ENCODE assay signal across 30 mouse cellular contexts in genomic region chr12:111018068-111018467, GRCm38 (mm10).
"Had no signal": no experiment of that assay in that cellular context is flagged by ENCODE, and none has a peak within 500 bp of the region (broad histone marks: within the 10 kb centered on the region; RNA-seq: fewer than 3 reads in every experiment).

No protein-coding gene starts in this region.

- H3K4me2 ChIP-seq: limb, embryonic 12.5 days; limb, embryonic 13.5 days; limb, embryonic 15.5 days; liver, embryonic 11.5 days; liver, embryonic 12.5 days; liver, embryonic 13.5 days; liver, embryonic 15.5 days; lung, embryonic 14.5 days; lung, embryonic 15.5 days; midbrain, embryonic 12.5 days; midbrain, embryonic 13.5 days; neural tube, embryonic 12.5 days had no signal

- H3K9me3 ChIP-seq: limb, embryonic 10.5 days; limb, embryonic 12.5 days; limb, embryonic 15.5 days; liver, embryonic 12.5 days; liver, embryonic 13.5 days; liver, embryonic 15.5 days; lung, embryonic 15.5 days; megakaryocyte, embryonic 14.5 days; midbrain, embryonic 10.5 days; midbrain, embryonic 12.5 days; midbrain, embryonic 13.5 days; neural tube, embryonic 12.5 days had no signal

- H3K4me1 ChIP-seq: limb, embryonic 10.5 days; limb, embryonic 12.5 days; midbrain, embryonic 13.5 days; neural tube, embryonic 12.5 days had no signal

- DNase-seq: left cerebral cortex, postnatal 4 days; liver; liver, embryonic 13.5 days; liver, postnatal 0 days; lung, adult 18-20 months; lung, adult 2 months; lung, embryonic 14.5 days; lung, postnatal 10 days; lung, postnatal 14 days; lung, postnatal 36 days; lung, postnatal 4 days; midbrain, embryonic 14.5 days had no signal

- H3K27ac ChIP-seq: left cerebral cortex, adult 2 months; limb, embryonic 10.5 days; limb, embryonic 12.5 days; limb, embryonic 13.5 days; liver, embryonic 12.5 days; liver, embryonic 13.5 days; liver, embryonic 14.5 days; liver, embryonic 15.5 days; lung, embryonic 15.5 days; midbrain, embryonic 10.5 days; midbrain, embryonic 12.5 days; midbrain, embryonic 13.5 days; neural tube, embryonic 12.5 days had no signal

- H3K36me3 ChIP-seq: limb, embryonic 10.5 days; limb, embryonic 12.5 days; limb, embryonic 13.5 days; limb, embryonic 15.5 days; liver, embryonic 12.5 days; liver, embryonic 13.5 days; liver, embryonic 15.5 days; lung, embryonic 15.5 days; midbrain, embryonic 10.5 days; midbrain, embryonic 12.5 days; midbrain, embryonic 13.5 days; neural tube, embryonic 12.5 days had no signal

- H3K27me3 ChIP-seq: limb, embryonic 12.5 days; limb, embryonic 13.5 days; limb, embryonic 15.5 days; liver, embryonic 12.5 days; liver, embryonic 13.5 days; liver, embryonic 15.5 days; lung, embryonic 15.5 days; midbrain, embryonic 12.5 days; midbrain, embryonic 13.5 days; neural tube, embryonic 12.5 days had no signal

- H3K4me3 ChIP-seq: left cerebral cortex, adult 2 months; limb, embryonic 10.5 days; limb, embryonic 12.5 days; limb, embryonic 13.5 days; limb, embryonic 15.5 days; liver, embryonic 12.5 days; liver, embryonic 13.5 days; liver, embryonic 15.5 days; lung, embryonic 15.5 days; megakaryocyte, embryonic 14.5 days; midbrain, embryonic 10.5 days; midbrain, embryonic 12.5 days; midbrain, embryonic 13.5 days; myocyte; neural tube, embryonic 12.5 days had no signal

- ATAC-seq: liver, embryonic 12.5 days; liver, postnatal 0 days; lung, postnatal 0 days; midbrain, embryonic 13.5 days; midbrain, embryonic 16.5 days had no signal

- H3K9ac ChIP-seq: limb, embryonic 12.5 days; limb, embryonic 13.5 days; limb, embryonic 15.5 days; liver, embryonic 12.5 days; liver, embryonic 13.5 days; liver, embryonic 14.5 days; liver, embryonic 15.5 days; liver, postnatal 0 days; lung, embryonic 14.5 days; lung, embryonic 15.5 days; midbrain, embryonic 12.5 days; midbrain, embryonic 13.5 days; neural tube, embryonic 12.5 days had no signal
